Mouse (Mus musculus) right cerebral cortex, adult 2 months (tissue): ENCODE data around the gene Rfng.
"Not testable (repeated sequence)": the region's sequence is repeated elsewhere in the genome, so short reads cannot be mapped to it uniquely, and the experiment has no call there.

Experiments used
- DNase-seq, 2 experiments: peaks; one replicate each; pipeline ENCODE4 v3.0.0; 2021 to 2022; ENCODE audit warnings: low spot score in 2 of 2

Rfng gene

GRCm38 (mm10) chr11:120812068-120812467 is 28.1 kb upstream of the Rfng start:
- DNase-seq, result peak in 1 of 2 experiments; percentile 30

- DNase-seq, result no peak
Observed at GRCm38 (mm10) chr11:120808010-120808409, 24.0 kb upstream of the Rfng start.

- no peak for DNase-seq
Observed at GRCm38 (mm10) chr11:120805375-120806298, 21.6 kb upstream of the Rfng start.

GRCm38 (mm10) chr11:120804769-120805168 is 20.8 kb upstream of the Rfng start:
- no peak for DNase-seq

GRCm38 (mm10) chr11:120804274-120804673 is 20.3 kb upstream of the Rfng start:
- no peak for DNase-seq

- DNase-seq, result peak; percentile 89 to 90
Observed at GRCm38 (mm10) chr11:120800061-120800904, 16.3 kb upstream of the Rfng start.

GRCm38 (mm10) chr11:120799316-120799890 is 15.4 kb upstream of the Rfng start:
- no peak for DNase-seq

- no peak for DNase-seq
Observed at GRCm38 (mm10) chr11:120798244-120798643, 14.2 kb upstream of the Rfng start.

GRCm38 (mm10) chr11:120796614-120796946 is 12.6 kb upstream of the Rfng start:
- no peak for DNase-seq

- DNase-seq, result peak; percentile 97 to 99
Observed at GRCm38 (mm10) chr11:120795756-120796613, 12.0 kb upstream of the Rfng start, which contains the start of gene Dus1l. Dus1l (minus strand) TSS chr11:120796403.

GRCm38 (mm10) chr11:120792652-120793051 is 8.6 kb upstream of the Rfng start:
- no peak for DNase-seq

GRCm38 (mm10) chr11:120789810-120790209 is 5.8 kb upstream of the Rfng start:
- DNase-seq, result no peak

GRCm38 (mm10) chr11:120789355-120789754 is 5.3 kb upstream of the Rfng start:
- no peak for DNase-seq

- DNase-seq, result not testable (repeated sequence)
Observed at GRCm38 (mm10) chr11:120788460-120788859, 4.5 kb upstream of the Rfng start.

- no peak for DNase-seq
Observed at GRCm38 (mm10) chr11:120785145-120785544, 1.1 kb upstream of the Rfng start.

GRCm38 (mm10) chr11:120783426-120784063 is 462 bp downstream of the Rfng start:
- DNase-seq, result no peak

GRCm38 (mm10) chr11:120781361-120781760 is 2.6 kb downstream of the Rfng start:
- DNase-seq, result not testable (repeated sequence)

GRCm38 (mm10) chr11:120779876-120780275 is 4.1 kb downstream of the Rfng start:
- DNase-seq, result no peak

- DNase-seq, result no peak
Observed at GRCm38 (mm10) chr11:120777123-120777522, 6.9 kb downstream of the Rfng start.

- peak; percentile 94 to 98 for DNase-seq
Observed at GRCm38 (mm10) chr11:120775774-120776469, 8.1 kb downstream of the Rfng start.
